In the genomic region with DNA sequence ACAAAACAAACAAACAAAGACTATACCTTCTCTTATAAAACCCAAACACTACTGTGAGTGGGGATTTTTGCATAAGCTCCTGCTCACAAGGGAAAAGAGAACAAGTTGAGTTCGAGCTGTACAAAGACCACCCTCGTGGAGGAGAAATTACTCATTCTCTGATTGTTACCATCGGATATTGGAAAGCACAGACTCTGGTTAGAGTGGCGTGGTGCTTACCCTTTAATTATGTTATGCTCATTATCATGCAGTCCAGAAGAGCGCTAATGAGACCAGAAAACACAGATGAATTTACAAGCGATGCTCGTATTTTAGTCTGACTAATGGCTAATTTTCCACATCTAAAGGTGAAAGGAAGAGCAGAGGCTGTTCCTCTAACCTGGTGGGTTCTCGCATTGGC, we compare ENCODE assay signal across 14 mouse cellular contexts.
"Had no signal": no experiment of that assay in that cellular context is flagged by ENCODE, and none has a peak within 500 bp of the region (broad histone marks: within the 10 kb centered on the region; RNA-seq: fewer than 3 reads in every experiment).

No protein-coding gene starts in this region.

- ATAC-seq: midbrain, embryonic 16.5 days had no signal

- H3K27ac ChIP-seq: kidney, postnatal 0 days; limb, embryonic 13.5 days; liver, embryonic 14.5 days; stomach, embryonic 15.5 days had no signal

- H3K36me3 ChIP-seq: limb, embryonic 13.5 days; stomach, embryonic 15.5 days had no signal

- H3K9me3 ChIP-seq: limb, embryonic 13.5 days; stomach, embryonic 15.5 days had no signal

- DNase-seq: kidney, adult 8-10 months; kidney, postnatal 36 days; layer of hippocampus, adult 9-11 months; left cerebral cortex, postnatal 4 days; lung, adult 18-20 months; lung, postnatal 36 days; right cerebral cortex, postnatal 14 days; thymus, adult 2 months; thymus, postnatal 25 days had no signal

- H3K27me3 ChIP-seq: limb, embryonic 13.5 days; stomach, embryonic 15.5 days had no signal

- H3K4me1 ChIP-seq: limb, embryonic 13.5 days; stomach, embryonic 15.5 days had no signal

- H3K4me2 ChIP-seq: limb, embryonic 13.5 days; stomach, embryonic 15.5 days had no signal

- H3K4me3 ChIP-seq: limb, embryonic 13.5 days; stomach, embryonic 15.5 days had no signal

- H3K9ac ChIP-seq: limb, embryonic 13.5 days; liver, embryonic 14.5 days; stomach, embryonic 15.5 days had no signal
